Mouse (Mus musculus): ENCODE results near the gene Olfr1410.

Olfr1410 gene

DNA sequence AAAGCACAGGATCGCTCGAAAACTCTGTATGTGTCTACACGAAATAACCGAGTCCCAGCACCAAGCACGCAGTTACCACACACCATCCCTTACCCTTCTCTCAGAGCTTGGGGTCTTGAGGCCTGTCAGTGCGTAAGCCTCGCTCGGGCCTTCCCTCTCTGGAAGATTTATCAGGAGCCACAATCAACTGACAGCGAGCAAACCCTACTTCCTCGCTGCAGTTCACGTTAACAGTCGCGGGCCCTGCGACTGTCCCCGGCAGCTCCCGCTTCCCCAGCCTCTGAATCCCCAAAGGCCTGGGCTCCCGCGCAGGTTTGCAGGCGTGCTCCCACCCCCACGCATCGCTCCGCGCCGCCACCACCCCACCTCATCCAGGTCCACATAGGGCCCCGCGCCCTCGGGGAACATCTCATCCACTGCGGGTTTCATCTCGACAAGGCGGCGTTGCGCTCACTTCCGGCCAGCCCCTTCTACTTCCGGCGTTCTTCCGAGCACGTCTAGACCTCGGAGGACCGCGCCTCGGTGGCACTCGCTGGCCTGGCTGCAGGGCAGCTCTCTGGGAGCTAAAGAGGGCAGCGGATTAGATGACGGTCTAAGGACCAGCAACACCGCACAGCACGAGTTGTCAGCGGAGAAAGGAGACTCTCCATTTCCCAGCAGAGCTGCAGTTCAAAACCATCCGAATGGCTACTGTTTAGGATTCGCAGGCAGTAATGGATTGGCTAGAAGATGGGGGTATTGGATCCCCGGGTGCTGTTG lies 36.1 kb downstream of the Olfr1410 start, which contains the start of gene Cops9:
Gene Cops9 (minus strand): TSS at position 472 of the 759 bp plus-strand sequence.
- peak; percentile 84 for DNase-seq

GRCm38 (mm10) chr1:92643691-92644090 lies 38.1 kb downstream of the Olfr1410 start:
- no peak for DNase-seq

- no peak for DNase-seq
Measured at GRCm38 (mm10) chr1:92644916-92645315, 39.3 kb downstream of the Olfr1410 start.

GRCm38 (mm10) chr1:92646111-92646510 lies 40.5 kb downstream of the Olfr1410 start:
- no peak for DNase-seq

GRCm38 (mm10) chr1:92646601-92647000 lies 41.0 kb downstream of the Olfr1410 start:
- no peak for DNase-seq

GRCm38 (mm10) chr1:92647026-92647425 lies 41.4 kb downstream of the Olfr1410 start:
- DNase-seq: no peak

DNA sequence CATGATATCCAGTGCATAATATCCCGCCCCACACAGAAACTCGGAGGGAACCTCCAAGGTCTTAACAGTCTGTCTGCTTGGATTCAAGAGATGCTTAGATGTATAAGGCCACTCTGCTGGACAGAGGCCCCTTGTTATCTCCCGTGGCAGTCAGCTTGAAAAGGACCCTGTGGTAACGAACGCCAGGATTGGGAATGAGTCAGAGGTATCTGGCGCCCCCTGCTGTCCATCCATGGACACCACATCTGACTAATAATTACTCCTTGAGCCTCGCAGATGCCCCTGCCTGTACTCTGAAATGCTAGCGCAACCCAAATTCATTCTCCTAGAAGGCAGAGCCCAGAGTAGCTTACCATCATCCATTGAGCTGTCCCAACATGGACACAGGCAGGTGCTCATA lies 42.2 kb downstream of the Olfr1410 start:
- DNase-seq: peak; percentile 50

GRCm38 (mm10) chr1:92648197-92648596 lies 42.6 kb downstream of the Olfr1410 start:
- DNase-seq: peak; percentile 11

GRCm38 (mm10) chr1:92648673-92649072 lies 43.1 kb downstream of the Olfr1410 start, which contains the start of gene Otos:
Otos (minus strand) TSS chr1:92648841.
- DNase-seq: peak; percentile 57

DNA sequence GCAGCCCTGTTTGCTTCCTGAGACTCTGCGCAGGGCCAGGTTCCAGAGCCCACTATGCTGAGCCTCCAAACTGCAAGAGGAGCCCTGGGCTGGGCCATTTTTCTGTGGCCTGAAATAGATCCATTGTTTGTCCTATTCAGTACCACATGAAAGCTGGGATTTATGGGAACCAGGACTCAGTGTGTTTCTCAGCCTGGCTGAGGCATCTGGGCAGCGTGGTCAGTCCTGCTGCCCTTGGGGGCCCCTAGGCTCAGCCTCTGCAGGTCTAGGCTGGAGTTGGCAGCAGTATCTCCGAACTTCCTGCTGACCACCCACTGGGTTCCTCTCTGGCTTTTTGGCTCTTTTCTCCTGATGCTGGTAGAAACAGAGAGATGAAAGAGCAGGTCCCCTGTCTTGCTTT lies 45.9 kb downstream of the Olfr1410 start:
- no peak for DNase-seq

- DNase-seq: no peak
Measured at GRCm38 (mm10) chr1:92653179-92653578, 47.6 kb downstream of the Olfr1410 start.

DNA sequence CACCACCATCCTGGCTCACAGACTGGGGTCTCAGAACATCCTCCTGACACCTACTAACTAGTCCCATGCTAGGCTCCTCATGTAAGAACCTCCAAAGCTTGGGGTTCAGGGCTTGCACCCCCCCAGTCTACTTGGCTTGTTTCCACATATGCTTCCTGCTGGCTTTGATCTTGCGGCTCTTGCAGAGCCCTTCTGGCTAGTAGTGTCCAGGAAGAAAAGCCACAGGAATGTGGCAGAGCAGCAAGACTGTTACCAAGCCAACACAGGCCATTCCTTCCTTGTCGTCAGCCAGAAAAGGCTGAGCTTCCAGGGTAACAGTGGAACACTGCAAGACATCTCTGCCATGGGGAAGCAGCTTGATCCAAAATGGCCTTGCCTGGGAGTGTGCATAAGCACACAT lies 49.1 kb downstream of the Olfr1410 start:
- no peak for DNase-seq

DNA sequence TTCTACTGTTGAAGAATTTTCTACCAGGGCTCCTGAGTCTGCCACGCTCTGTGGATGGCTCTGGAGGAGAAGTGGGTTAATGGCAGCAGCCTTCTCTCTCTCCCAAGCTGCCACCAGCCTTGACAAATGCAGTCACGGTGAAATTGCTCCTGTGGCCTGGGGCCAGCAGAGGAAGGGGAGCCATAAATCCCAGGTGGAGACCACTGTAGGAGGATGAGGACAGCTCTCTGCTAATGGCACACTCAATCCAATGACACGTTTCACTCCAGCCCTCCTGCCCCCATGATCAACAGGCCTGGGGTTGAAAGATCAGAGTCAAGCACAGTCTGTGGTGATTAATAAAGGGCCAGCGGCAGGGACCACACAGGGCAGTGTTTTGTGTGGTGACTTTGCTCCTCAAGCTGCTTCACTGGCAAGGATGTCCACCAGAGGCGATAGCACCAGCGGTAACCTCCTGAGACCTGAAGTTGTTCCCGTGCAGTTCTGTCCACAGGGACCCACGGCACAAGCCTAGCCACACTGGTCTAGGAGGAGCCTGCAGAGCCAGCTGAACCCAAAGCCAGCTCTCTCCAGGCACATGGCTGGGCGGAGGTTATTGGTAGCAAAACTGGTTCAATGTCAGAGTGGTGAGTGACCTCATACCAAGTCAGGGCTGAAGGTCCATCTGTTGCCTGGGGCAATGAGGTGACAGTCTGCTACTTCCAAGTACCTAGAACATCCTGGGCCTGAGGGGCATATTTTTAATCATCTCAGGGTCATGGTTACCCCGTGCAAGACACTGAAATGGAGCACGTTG lies 51.6 kb downstream of the Olfr1410 start:
- DNase-seq: no peak

- DNase-seq: no peak
Measured at GRCm38 (mm10) chr1:92659392-92659791, 53.8 kb downstream of the Olfr1410 start.

All from thymus, postnatal 25 days (tissue).